Mouse (Mus musculus): Measurements from ENCODE around the gene Trpv5. TPM values are rescaled to one million over a fixed set of nuclear protein-coding genes. Genes with fewer than 3 reads are reported as not detected.

The Trpv5 gene
- polyA plus RNA-seq, 1 experiment from 2014 or later: 0.14 TPM

- H3K4me1 ChIP-seq (replicated peaks): no peaks in the 10 kb centered on the region
- H3K9ac ChIP-seq: no peak overlapping the region
- no peak overlapping the region for H3K27ac ChIP-seq
- ATAC-seq: no peak
- WGBS: 70% methylated on average over 5 of the region's 5 CpGs
- H3K9me3 ChIP-seq: no peaks in the 10 kb centered on the region
- H3K4me3 ChIP-seq (replicated peaks): no peak overlapping the region
- H3K4me2 ChIP-seq (replicated peaks): no peak overlapping the region
- no peaks in the 10 kb centered on the region for H3K36me3 ChIP-seq
- H3K27me3 ChIP-seq (replicated peaks): no peaks in the 10 kb centered on the region
These were observed 1.1 kb upstream of the Trpv5 start for GRCm38 (mm10) chr6:41681656-41682055.

- no peaks in the 10 kb centered on the region for H3K36me3 ChIP-seq
- H3K4me2 ChIP-seq (replicated peaks): no peak overlapping the region
- no peak overlapping the region for H3K9ac ChIP-seq
- WGBS: 90% methylated on average over 2 of the region's 2 CpGs
- H3K27ac ChIP-seq: no peak overlapping the region
- no peak overlapping the region for H3K4me3 ChIP-seq (replicated peaks)
- ATAC-seq: no peak
- H3K4me1 ChIP-seq (replicated peaks): no peaks in the 10 kb centered on the region
- H3K9me3 ChIP-seq: no peaks in the 10 kb centered on the region
- no peaks in the 10 kb centered on the region for H3K27me3 ChIP-seq (replicated peaks)
These were observed 4.0 kb downstream of the Trpv5 start for GRCm38 (mm10) chr6:41676530-41676929.

- Histone ChIP-seq H3K27ac (no peak overlapping the region), H3K9me3 (no peaks in the 10 kb centered on the region), H3K36me3 (no peaks in the 10 kb centered on the region), H3K9ac (no peak overlapping the region), H3K4me2 (replicated peaks) (no peak overlapping the region), H3K27me3 (replicated peaks) (no peaks in the 10 kb centered on the region), H3K4me3 (replicated peaks) (no peak overlapping the region), H3K4me1 (replicated peaks) (no peaks in the 10 kb centered on the region)
- 32% methylated on average over 2 of the region's 2 CpGs for WGBS
- peak; percentile 66 for ATAC-seq
These were observed 18.2 kb downstream of the Trpv5 start for GRCm38 (mm10) chr6:41662320-41662719.

GRCm38 (mm10) chr6:41658487-41658886 lies 22.1 kb downstream of the Trpv5 start:
- no peak overlapping the region for H3K4me2 ChIP-seq (replicated peaks)
- no peak overlapping the region for H3K9ac ChIP-seq
- WGBS: 57% methylated on average over 1 of the region's 1 CpGs
- no peaks in the 10 kb centered on the region for H3K36me3 ChIP-seq
- no peak overlapping the region for H3K4me3 ChIP-seq (replicated peaks)
- H3K27ac ChIP-seq: no peak overlapping the region
- no peaks in the 10 kb centered on the region for H3K27me3 ChIP-seq (replicated peaks)
- no peaks in the 10 kb centered on the region for H3K9me3 ChIP-seq
- H3K4me1 ChIP-seq (replicated peaks): no peaks in the 10 kb centered on the region
- ATAC-seq: no peak

GRCm38 (mm10) chr6:41654648-41655047 lies 25.9 kb downstream of the Trpv5 start:
- H3K4me2 ChIP-seq (replicated peaks): no peak overlapping the region
- no peaks in the 10 kb centered on the region for H3K4me1 ChIP-seq (replicated peaks)
- no peak overlapping the region for H3K4me3 ChIP-seq (replicated peaks)
- 84% methylated on average over 8 of the region's 8 CpGs for WGBS
- ATAC-seq: no peak
- H3K27ac ChIP-seq: no peak overlapping the region
- H3K27me3 ChIP-seq (replicated peaks): no peaks in the 10 kb centered on the region
- H3K36me3 ChIP-seq: no peaks in the 10 kb centered on the region
- H3K9me3 ChIP-seq: no peaks in the 10 kb centered on the region
- no peak overlapping the region for H3K9ac ChIP-seq

- H3K27me3 ChIP-seq (replicated peaks): no peaks in the 10 kb centered on the region
- 90% methylated on average over 5 of the region's 5 CpGs for WGBS
These were observed 27.4 kb downstream of the Trpv5 start for GRCm38 (mm10) chr6:41653173-41653572.

GRCm38 (mm10) chr6:41646672-41647071 lies 33.9 kb downstream of the Trpv5 start:
- H3K4me3 ChIP-seq (replicated peaks): no peak overlapping the region
- H3K9ac ChIP-seq: no peak overlapping the region
- H3K9me3 ChIP-seq: no peaks in the 10 kb centered on the region
- ATAC-seq: no peak
- no peaks in the 10 kb centered on the region for H3K4me1 ChIP-seq (replicated peaks)
- no peak overlapping the region for H3K27ac ChIP-seq
- H3K4me2 ChIP-seq (replicated peaks): no peak overlapping the region
- no peaks in the 10 kb centered on the region for H3K27me3 ChIP-seq (replicated peaks)
- no peaks in the 10 kb centered on the region for H3K36me3 ChIP-seq

More at GRCm38 (mm10) chr6:41653173-41653572, 27.4 kb downstream of the Trpv5 start:
- Histone ChIP-seq H3K36me3 (no peaks in the 10 kb centered on the region), H3K4me1 (replicated peaks) (no peaks in the 10 kb centered on the region), H3K4me3 (replicated peaks) (no peak overlapping the region), H3K9ac (no peak overlapping the region), H3K27ac (no peak overlapping the region), H3K4me2 (replicated peaks) (no peak overlapping the region), H3K9me3 (no peaks in the 10 kb centered on the region)
- ATAC-seq: no peak

- Histone ChIP-seq H3K4me3 (replicated peaks) (no peak overlapping the region), H3K4me2 (replicated peaks) (no peak overlapping the region), H3K27me3 (replicated peaks) (no peaks in the 10 kb centered on the region), H3K27ac (no peak overlapping the region), H3K9ac (no peak overlapping the region), H3K36me3 (no peaks in the 10 kb centered on the region), H3K9me3 (no peaks in the 10 kb centered on the region), H3K4me1 (replicated peaks) (no peaks in the 10 kb centered on the region)
- ATAC-seq: no peak
- 87% methylated on average over 3 of the region's 3 CpGs for WGBS
These were observed 34.3 kb downstream of the Trpv5 start for GRCm38 (mm10) chr6:41646220-41646619.

GRCm38 (mm10) chr6:41643227-41643626 lies 37.3 kb downstream of the Trpv5 start:
- Histone ChIP-seq H3K9ac (no peak overlapping the region), H3K9me3 (no peaks in the 10 kb centered on the region), H3K4me2 (replicated peaks) (no peak overlapping the region), H3K27ac (no peak overlapping the region), H3K4me1 (replicated peaks) (no peaks in the 10 kb centered on the region), H3K27me3 (replicated peaks) (no peaks in the 10 kb centered on the region), H3K36me3 (no peaks in the 10 kb centered on the region), H3K4me3 (replicated peaks) (no peak overlapping the region)
- 85% methylated on average over 3 of the region's 3 CpGs for WGBS
- ATAC-seq: 0 out of 2 replicates have a peak, but pooled peaks have one; percentile 11

GRCm38 (mm10) chr6:41642765-41643164 lies 37.8 kb downstream of the Trpv5 start:
- H3K9ac ChIP-seq: no peak overlapping the region
- H3K27me3 ChIP-seq (replicated peaks): no peaks in the 10 kb centered on the region
- no peak overlapping the region for H3K27ac ChIP-seq
- H3K9me3 ChIP-seq: no peaks in the 10 kb centered on the region
- no peaks in the 10 kb centered on the region for H3K36me3 ChIP-seq
- no peak overlapping the region for H3K4me3 ChIP-seq (replicated peaks)
- no peak overlapping the region for H3K4me2 ChIP-seq (replicated peaks)
- H3K4me1 ChIP-seq (replicated peaks): no peaks in the 10 kb centered on the region
- 71% methylated on average over 4 of the region's 4 CpGs for WGBS
- no peak for ATAC-seq

GRCm38 (mm10) chr6:41641173-41641866 lies 39.2 kb downstream of the Trpv5 start:
- H3K4me2 ChIP-seq (replicated peaks): no peak overlapping the region

GRCm38 (mm10) chr6:41640449-41640848 lies 40.1 kb downstream of the Trpv5 start:
- Histone ChIP-seq H3K9ac (no peak overlapping the region), H3K4me1 (replicated peaks) (no peaks in the 10 kb centered on the region), H3K36me3 (no peaks in the 10 kb centered on the region), H3K9me3 (no peaks in the 10 kb centered on the region), H3K4me3 (replicated peaks) (no peak overlapping the region), H3K27me3 (replicated peaks) (no peaks in the 10 kb centered on the region), H3K27ac (no peak overlapping the region), H3K4me2 (replicated peaks) (no peak overlapping the region)
- no peak for ATAC-seq
- WGBS: 67% methylated on average over 3 of the region's 3 CpGs

More at GRCm38 (mm10) chr6:41641173-41641866, 39.2 kb downstream of the Trpv5 start:
- ATAC-seq: peak; percentile 93
- Histone ChIP-seq H3K9ac (no peak overlapping the region), H3K9me3 (no peaks in the 10 kb centered on the region), H3K27me3 (replicated peaks) (no peaks in the 10 kb centered on the region), H3K4me3 (replicated peaks) (no peak overlapping the region), H3K4me1 (replicated peaks) (no peaks in the 10 kb centered on the region), H3K36me3 (no peaks in the 10 kb centered on the region), H3K27ac (no peak overlapping the region)
- WGBS: 56% methylated on average over 6 of the region's 6 CpGs

GRCm38 (mm10) chr6:41637927-41638506 lies 42.6 kb downstream of the Trpv5 start:
- H3K4me3 ChIP-seq (replicated peaks): no peak overlapping the region
- no peak for ATAC-seq
- 68% methylated on average over 6 of the region's 6 CpGs for WGBS

More at GRCm38 (mm10) chr6:41637927-41638506, 42.6 kb downstream of the Trpv5 start:
- H3K4me1 ChIP-seq (replicated peaks): no peaks in the 10 kb centered on the region
- H3K9me3 ChIP-seq: no peaks in the 10 kb centered on the region
- H3K4me2 ChIP-seq (replicated peaks): no peak overlapping the region
- H3K9ac ChIP-seq: no peak overlapping the region
- no peaks in the 10 kb centered on the region for H3K36me3 ChIP-seq
- H3K27me3 ChIP-seq (replicated peaks): no peaks in the 10 kb centered on the region
- H3K27ac ChIP-seq: no peak overlapping the region
